Mouse (Mus musculus): Measurements from ENCODE around the gene Tbc1d12.

GRCm38 (mm10) chr19:38844817-38845216, 8.4 kb downstream of the Tbc1d12 start:
- TF ChIP-seq POLR2A (IDR thresholded peaks at IDR 0.05; ENCODE audit: borderline replicate concordance, extremely low read depth, insufficient read depth, insufficient read length, poor library complexity, severe bottlenecking) (no peak), CTCF (IDR thresholded peaks at IDR 0.05; ENCODE audit: borderline replicate concordance, extremely low read depth, insufficient read depth, insufficient read length) (no peak)

Data from brain, embryonic 14.5 days (tissue).